Mouse (Mus musculus) heart, adult 8-10 months (tissue): ENCODE measurements around the gene Fxyd6. TPM values are rescaled to one million over a fixed set of nuclear protein-coding genes. Genes with fewer than 3 reads are reported as not detected.

Source experiments
- DNase-seq: peaks from one replicate; pipeline ENCODE4 v3.0.0; 2022; ENCODE audit warnings: low spot score
- total RNA-seq, 4 experiments: library from RNA; stranded (reverse); gene quantifications; 2 replicates each; pipeline ENCODE4 v1.2.4; 2022

Fxyd6 gene
- total RNA-seq, 4 experiments from 2014 or later, result 14.4 to 22.4 (median 18.8) TPM

- DNase-seq, result no peak
Observed at GRCm38 (mm10) chr9:45411803-45412202, 41.8 kb downstream of the Fxyd6 start.

GRCm38 (mm10) chr9:45412287-45412686 is 42.3 kb downstream of the Fxyd6 start:
- DNase-seq, result peak; percentile 78

GRCm38 (mm10) chr9:45412700-45413477 is 42.9 kb downstream of the Fxyd6 start:
- DNase-seq, result no peak

GRCm38 (mm10) chr9:45413478-45414140 is 43.6 kb downstream of the Fxyd6 start:
- DNase-seq, result no peak

- DNase-seq, result no peak
Observed at GRCm38 (mm10) chr9:45415912-45416311, 45.9 kb downstream of the Fxyd6 start.

GRCm38 (mm10) chr9:45417245-45417644 is 47.3 kb downstream of the Fxyd6 start:
- DNase-seq, result peak; percentile 38

GRCm38 (mm10) chr9:45418252-45418651 is 48.3 kb downstream of the Fxyd6 start:
- no peak for DNase-seq

GRCm38 (mm10) chr9:45421209-45421608 is 51.2 kb downstream of the Fxyd6 start:
- no peak for DNase-seq

GRCm38 (mm10) chr9:45422761-45423298 is 52.8 kb downstream of the Fxyd6 start:
- no peak for DNase-seq

- no peak for DNase-seq
Observed at GRCm38 (mm10) chr9:45426456-45426855, 56.5 kb downstream of the Fxyd6 start, which contains the start of gene Dscaml1. Gene Dscaml1, plus strand, starts transcription at chr9:45426628.

- DNase-seq, result no peak
Observed at GRCm38 (mm10) chr9:45429392-45429791, 59.4 kb downstream of the Fxyd6 start.

- no peak for DNase-seq
Observed at GRCm38 (mm10) chr9:45429951-45430697, 60.1 kb downstream of the Fxyd6 start.

- DNase-seq, result no peak
Observed at GRCm38 (mm10) chr9:45430698-45430959, 60.6 kb downstream of the Fxyd6 start.

GRCm38 (mm10) chr9:45431150-45431549 is 61.2 kb downstream of the Fxyd6 start:
- DNase-seq, result no peak

GRCm38 (mm10) chr9:45432639-45433038 is 62.7 kb downstream of the Fxyd6 start:
- no peak for DNase-seq

- no peak for DNase-seq
Observed at GRCm38 (mm10) chr9:45433119-45433518, 63.1 kb downstream of the Fxyd6 start.

- no peak for DNase-seq
Observed at GRCm38 (mm10) chr9:45434171-45434570, 64.2 kb downstream of the Fxyd6 start.

GRCm38 (mm10) chr9:45439025-45439424 is 69.0 kb downstream of the Fxyd6 start:
- DNase-seq, result no peak

- DNase-seq, result no peak
Observed at GRCm38 (mm10) chr9:45440083-45440784, 70.2 kb downstream of the Fxyd6 start.

GRCm38 (mm10) chr9:45444251-45444798 is 74.3 kb downstream of the Fxyd6 start:
- no peak for DNase-seq
